Mouse (Mus musculus) erythroblast, adult 5-6 weeks (primary cell): ENCODE data around the gene Ggps1. TPM values are rescaled to one million over a fixed set of nuclear protein-coding genes. Genes with fewer than 3 reads are reported as not detected.
"Not testable (repeated sequence)": the region's sequence is repeated elsewhere in the genome, so short reads cannot be mapped to it uniquely, and the experiment has no call there.

Experiments
- ATAC-seq: replicated peaks from 2 replicates; pipeline ENCODE4 v1.8.0; 2016; ENCODE audit warnings: moderate number of reproducible peaks, mild to moderate bottlenecking, moderate TSS enrichment, inconsistent platforms; ENCODE audit not compliant: poor library complexity, low FRiP score, severe bottlenecking
- total RNA-seq, 2 experiments: library from RNA; stranded (forward) in 1 of 2; stranded (reverse) in 1 of 2; fragments of 150-400 nt in 1 of 2; fragments of 200-764, 138-1000 nt in 1 of 2; gene quantifications; 2 replicates each; pipeline versions ENCODE4 v1.2.3 to v1.2.4; 2015 to 2017; ENCODE audit warnings: low replicate concordance in 2 of 2

The Ggps1 gene
- total RNA-seq, 2 experiments from 2014 or later = 13.4 to 30.6 TPM

GRCm38 (mm10) chr13:14040186-14040585 lies 23.1 kb downstream of the Ggps1 start:
- ATAC-seq = no peak

DNA sequence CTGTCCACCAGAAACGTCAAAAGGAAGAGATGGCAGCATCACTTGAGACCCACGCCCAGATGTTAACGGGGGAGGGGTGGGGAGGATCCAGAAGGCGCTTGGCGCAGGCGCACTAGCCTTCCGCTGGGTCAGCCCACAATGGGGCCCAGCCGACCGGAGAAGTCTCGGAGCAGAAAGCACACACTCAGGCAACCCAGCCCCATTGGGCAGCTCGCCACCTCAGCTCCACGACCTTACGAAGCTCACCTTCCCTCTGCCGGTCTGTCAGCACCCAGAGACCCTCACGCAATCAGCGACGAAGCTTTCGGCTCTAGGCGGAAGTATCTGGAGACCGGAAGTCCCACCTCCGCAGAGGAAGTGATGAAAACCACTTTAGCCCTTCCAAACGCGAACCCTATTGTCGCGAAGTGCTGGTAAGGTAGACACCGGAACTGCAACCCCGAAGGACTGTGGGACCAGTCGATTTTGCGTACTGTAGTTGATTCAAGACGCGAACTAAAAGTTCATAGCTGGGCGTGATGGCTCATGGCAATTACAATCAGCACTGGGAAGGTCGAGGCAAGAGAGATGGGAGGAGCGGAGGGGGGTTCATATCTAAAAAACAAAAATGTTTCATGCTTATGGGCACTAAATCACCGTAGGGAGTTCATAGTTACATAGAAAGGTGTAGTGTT lies 23.9 kb downstream of the Ggps1 start, which contains the start of gene Tbce:
TSS of gene Tbce (minus strand) at position 347 of the 674 bp plus-strand sequence.
- peak; percentile 97 for ATAC-seq

DNA sequence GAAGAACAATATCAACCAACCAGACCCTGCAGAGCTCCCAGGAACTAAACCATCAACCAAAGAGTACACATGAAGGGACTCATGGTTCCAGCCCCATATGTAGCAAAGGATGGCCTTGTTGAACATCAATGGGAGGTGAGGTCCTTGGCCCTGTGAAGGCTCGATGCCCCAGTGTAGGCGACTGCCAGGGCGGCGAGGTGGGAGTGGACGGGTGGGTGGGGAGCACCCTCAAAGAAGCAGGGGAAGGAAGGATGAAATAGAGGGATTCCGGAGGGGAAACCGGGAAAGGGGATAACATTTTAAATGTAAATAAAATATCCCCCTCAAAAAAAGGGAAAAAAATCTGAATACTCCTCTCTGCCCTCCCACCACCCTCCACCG lies 24.4 kb downstream of the Ggps1 start:
- no peak for ATAC-seq

DNA sequence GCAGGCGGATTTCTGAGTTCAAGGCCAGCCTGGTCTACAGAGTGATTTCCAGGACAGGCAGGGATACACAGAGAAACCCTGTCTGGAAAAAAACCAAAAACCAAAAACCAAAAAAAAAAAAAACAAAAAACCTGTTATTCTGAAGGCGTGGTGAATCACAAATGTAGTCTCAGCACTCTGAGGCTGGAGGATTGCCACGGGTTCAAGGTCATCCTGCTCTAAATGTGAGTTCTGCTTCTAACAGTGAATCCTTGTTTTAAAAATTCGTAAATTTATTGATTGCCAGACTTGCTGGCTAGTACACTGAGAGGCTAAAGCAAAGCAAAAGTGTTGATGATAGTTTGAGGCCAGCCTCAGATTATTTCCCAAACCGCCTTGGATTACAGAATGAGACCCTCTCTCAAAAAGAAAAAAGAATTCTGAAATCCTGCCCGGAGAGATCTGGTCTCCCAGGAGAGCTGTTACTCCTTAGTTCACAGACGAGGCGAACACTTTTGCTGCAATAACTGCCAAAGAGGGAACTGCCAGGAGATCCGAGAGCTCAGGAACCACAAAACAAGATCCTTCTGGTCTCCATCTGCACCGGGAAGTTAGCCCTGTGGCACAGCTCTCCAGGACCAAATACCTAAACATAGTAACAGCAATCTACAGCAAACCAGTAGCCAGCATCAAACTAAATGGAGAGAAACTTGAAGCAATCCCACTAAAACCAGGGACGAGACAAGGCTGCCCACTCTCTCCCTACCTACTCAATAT lies 27.2 kb downstream of the Ggps1 start:
- no peak for ATAC-seq

GRCm38 (mm10) chr13:14035352-14035751 lies 27.9 kb downstream of the Ggps1 start:
- not testable (repeated sequence) for ATAC-seq

DNA sequence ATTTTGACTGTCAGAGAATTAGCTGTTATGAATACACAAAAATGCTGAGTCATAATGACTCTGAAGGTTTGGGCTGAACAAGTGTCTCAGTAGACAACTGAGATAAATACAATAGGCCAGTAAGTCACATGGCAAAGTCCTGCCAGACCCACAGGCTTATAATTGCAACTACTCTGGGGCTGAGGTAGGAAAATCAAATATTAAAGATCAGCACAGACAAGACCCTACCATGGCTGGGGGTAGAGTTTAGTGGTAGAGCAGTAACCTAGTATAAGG lies 29.3 kb downstream of the Ggps1 start:
- ATAC-seq = peak; percentile 87

- peak; percentile 57 for ATAC-seq
Observed at GRCm38 (mm10) chr13:14033309-14034072, 29.8 kb downstream of the Ggps1 start.

DNA sequence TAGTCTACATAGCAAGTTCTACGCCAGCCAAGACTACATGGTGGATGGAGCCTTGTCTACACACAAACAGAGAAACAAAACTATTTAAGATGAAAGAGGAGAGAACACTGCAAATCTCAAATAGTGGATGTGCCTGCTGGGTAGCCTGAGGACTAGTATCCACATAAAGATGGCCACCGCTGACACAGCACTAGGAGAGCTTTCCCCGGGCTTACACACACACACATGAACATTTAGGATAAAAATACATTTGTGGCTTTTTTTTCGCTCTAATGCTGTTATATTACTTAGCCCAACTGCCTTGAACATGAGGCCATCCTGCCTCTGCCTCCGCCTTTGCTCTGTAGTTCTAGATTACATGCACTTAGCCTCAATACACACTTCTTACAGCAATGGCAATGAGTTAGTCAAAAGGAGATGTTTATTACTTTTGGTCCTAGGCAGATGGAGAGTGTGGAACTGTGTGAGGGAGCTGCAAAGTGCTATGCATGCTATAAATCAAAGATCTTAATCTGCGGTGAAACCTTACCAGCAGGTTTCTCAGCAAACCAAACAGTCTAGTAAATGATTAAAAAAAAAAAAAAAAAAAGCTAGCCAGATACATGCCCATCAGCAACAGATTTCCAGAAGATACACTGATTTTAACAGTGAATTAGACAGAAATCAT lies 37.0 kb downstream of the Ggps1 start:
- no peak for ATAC-seq

- no peak for ATAC-seq
Observed at GRCm38 (mm10) chr13:14025554-14025953, 37.7 kb downstream of the Ggps1 start.

GRCm38 (mm10) chr13:14021417-14021816 lies 41.9 kb downstream of the Ggps1 start:
- ATAC-seq = not testable (repeated sequence)

- ATAC-seq = peak; percentile 61; the same call in 1 of the 2 replicates
Observed at GRCm38 (mm10) chr13:14018852-14019251, 44.4 kb downstream of the Ggps1 start.

DNA sequence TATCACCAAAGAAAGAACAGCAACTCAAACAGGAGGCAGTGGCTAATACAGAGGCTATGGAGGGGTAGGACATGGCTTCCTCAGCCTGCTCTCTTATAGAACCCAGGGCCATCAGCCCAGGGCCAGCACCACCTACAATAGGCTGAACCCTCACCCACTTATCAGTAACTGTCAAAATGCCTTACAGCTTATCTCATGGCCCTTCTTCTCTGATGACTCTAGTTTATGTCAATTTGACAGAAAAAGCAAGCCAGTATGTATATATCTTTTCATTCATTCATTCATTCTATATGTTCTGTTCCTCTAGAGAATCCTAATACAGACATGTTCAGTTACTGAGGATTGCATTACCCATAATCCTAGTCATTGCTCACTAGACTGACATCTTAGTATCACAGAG lies 45.0 kb downstream of the Ggps1 start:
- peak; percentile 37; the same call in 1 of the 2 replicates for ATAC-seq

DNA sequence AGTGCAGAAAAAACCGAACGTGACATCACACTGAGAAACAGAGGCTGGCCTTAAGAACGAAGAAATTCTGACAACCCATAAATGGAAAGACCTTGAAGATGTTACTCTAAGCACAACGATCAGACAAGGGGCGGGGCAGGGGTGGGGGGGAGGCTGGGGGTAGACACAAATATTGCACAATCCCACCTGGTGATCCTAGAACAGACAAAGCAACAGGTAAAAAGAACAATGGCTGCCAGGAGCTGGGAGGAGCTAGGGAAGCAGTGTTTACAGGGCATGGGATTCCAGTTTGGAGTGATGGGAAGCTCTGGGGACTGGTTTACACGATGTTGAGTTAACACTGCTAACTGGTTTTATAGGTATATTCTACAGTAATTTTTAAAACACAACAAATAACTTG lies 47.7 kb downstream of the Ggps1 start:
- no peak for ATAC-seq

GRCm38 (mm10) chr13:14014540-14014939 lies 48.7 kb downstream of the Ggps1 start:
- no peak for ATAC-seq

- ATAC-seq = no peak
Observed at GRCm38 (mm10) chr13:14014001-14014400, 49.3 kb downstream of the Ggps1 start.

GRCm38 (mm10) chr13:14011454-14011995 lies 51.8 kb downstream of the Ggps1 start:
- ATAC-seq = peak; percentile 54

GRCm38 (mm10) chr13:14006056-14006455 lies 57.2 kb downstream of the Ggps1 start:
- ATAC-seq = no peak

DNA sequence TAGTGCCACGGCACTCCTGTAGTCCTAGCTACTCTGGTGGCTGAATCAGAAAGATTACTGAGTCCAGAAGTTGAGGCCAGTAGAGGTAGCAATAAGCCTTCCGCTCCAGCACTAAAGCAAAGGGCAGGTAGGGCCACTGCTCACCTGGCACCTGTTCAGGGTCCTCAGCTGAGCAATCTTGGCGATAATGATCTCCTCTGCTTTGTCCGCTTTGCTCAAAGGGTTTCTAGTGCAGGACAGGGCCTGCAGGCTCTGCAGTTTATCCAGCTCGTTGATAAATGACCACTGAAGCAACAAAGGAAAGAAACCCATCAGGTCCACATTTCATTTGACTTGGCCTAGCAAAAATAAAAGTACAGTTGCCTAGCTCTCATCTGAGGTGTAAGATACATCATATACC lies 58.3 kb downstream of the Ggps1 start:
- no peak for ATAC-seq

DNA sequence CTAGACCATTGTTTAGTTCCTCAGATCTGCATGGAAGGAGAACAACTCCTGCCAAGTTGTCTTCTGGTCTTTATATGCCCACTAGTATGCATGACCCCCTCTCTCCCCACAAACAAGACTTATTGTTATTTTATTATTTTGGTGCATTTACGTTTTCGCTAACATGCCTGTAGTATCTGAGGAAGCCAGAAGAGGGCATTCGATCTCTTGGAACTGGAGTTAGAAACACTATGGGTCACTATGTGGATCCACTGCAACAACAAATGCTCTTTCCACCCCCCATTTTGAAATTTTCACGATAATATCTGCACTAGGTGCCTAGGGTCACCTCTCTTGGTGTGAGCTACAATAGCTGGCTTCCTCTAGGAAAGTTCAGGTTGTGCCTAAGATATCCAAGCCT lies 59.2 kb downstream of the Ggps1 start:
- peak; percentile 53 for ATAC-seq

- no peak for ATAC-seq
Observed at GRCm38 (mm10) chr13:14002706-14003105, 60.6 kb downstream of the Ggps1 start.
